Mouse (Mus musculus): ENCODE results near the gene Calhm3.

Gene Calhm3

DNA sequence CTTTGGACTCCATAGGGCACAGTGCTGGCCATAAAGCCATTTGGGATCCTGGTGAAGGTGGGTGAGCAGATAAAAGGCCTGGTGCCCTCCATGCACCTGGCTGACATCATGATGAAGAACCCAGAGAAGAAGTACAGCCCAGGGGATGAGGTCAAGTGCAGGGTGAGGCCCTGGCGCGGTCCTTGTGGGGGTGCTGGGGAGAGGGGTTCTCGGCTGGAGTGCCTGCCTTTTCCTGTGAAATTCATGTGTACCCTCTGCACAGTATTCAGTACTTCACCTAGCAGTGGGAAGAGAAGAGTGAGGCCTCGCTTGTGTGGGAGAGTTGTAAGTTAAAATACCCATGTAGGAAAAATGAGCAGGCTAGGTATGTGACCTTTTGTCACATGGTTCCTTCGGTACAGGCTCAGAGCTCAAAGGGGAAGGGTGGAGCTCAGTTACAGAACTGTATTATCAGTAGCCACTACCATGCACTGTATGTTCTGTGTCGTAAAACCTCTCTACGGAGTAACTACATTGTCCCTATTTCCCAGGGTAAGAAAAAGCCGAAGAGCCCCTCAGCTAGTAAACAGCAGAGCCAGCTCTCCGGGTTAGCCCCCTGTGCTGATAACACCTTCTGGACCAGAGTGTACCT lies 52.8 kb downstream of the Calhm3 start:
- DNase-seq = no peak

All from right cerebral cortex, postnatal 14 days (tissue).